Mouse (Mus musculus): Measurements from ENCODE around the gene Nr1i2. TPM values are rescaled to one million over a fixed set of nuclear protein-coding genes. Genes with fewer than 3 reads are reported as not detected.

The Nr1i2 gene
- polyA plus RNA-seq, 1 experiment, result not detected

GRCm38 (mm10) chr16:38298410-38298809 lies 3.8 kb upstream of the Nr1i2 start:
- Histone ChIP-seq H3K4me3 (replicated peaks; ENCODE audit: control insufficient read depth, low read depth, low read length) (no peak overlapping the region), H3K27ac (ENCODE audit: control insufficient read depth, insufficient read depth, low read depth, low read length, poor library complexity) (no peak overlapping the region), H3K4me1 (ENCODE audit: control insufficient read depth, insufficient read depth, low read length) (no peaks in the 10 kb centered on the region)
- 80% methylated on average over 6 of the region's 6 CpGs for WGBS
- TF ChIP-seq CTCF (IDR thresholded peaks at IDR 0.05; ENCODE audit: control insufficient read depth, insufficient read depth, low read length) (no peak), POLR2A (IDR thresholded peaks at IDR 0.05; ENCODE audit: borderline replicate concordance, control insufficient read depth, low read depth, low read length) (no peak)

GRCm38 (mm10) chr16:38295349-38295930 lies 816 bp upstream of the Nr1i2 start:
- no peak overlapping the region for H3K27ac ChIP-seq (ENCODE audit: control insufficient read depth, insufficient read depth, low read depth, low read length, poor library complexity)
- TF ChIP-seq CTCF (IDR thresholded peaks at IDR 0.05; ENCODE audit: control insufficient read depth, insufficient read depth, low read length), result no peak
- WGBS, result 30% methylated on average over 5 of the region's 5 CpGs

DNA sequence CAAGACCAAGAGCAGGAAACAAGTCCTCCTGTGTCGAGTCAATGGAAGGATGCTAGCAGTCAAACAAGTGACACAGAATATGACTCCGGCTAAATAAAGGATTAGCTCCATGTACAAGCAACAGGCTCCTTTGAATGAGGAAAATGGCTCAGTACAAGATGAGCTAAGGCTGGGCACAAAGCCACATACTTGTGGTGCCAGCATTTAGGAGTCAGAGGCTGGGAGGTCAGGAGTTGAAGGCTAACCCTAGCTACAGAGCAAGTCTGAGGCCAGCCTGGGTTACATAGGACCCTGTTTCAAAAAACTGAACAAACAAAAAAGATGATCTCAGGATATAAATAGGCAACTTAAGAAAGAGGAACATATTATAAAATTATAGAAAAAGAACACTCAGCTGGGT lies 4.5 kb downstream of the Nr1i2 start:
- no peak overlapping the region for H3K27ac ChIP-seq (ENCODE audit: control insufficient read depth, insufficient read depth, low read depth, low read length, poor library complexity)
- no peak overlapping the region for H3K4me3 ChIP-seq (replicated peaks; ENCODE audit: control insufficient read depth, low read depth, low read length)
- 74% methylated on average over 2 of the region's 2 CpGs for WGBS
- no peak for TF ChIP-seq CTCF (IDR thresholded peaks at IDR 0.05; ENCODE audit: control insufficient read depth, insufficient read depth, low read length)
- no peak for TF ChIP-seq POLR2A (IDR thresholded peaks at IDR 0.05; ENCODE audit: borderline replicate concordance, control insufficient read depth, low read depth, low read length)
- no peaks in the 10 kb centered on the region for H3K4me1 ChIP-seq (ENCODE audit: control insufficient read depth, insufficient read depth, low read length)

More at GRCm38 (mm10) chr16:38295349-38295930, 816 bp upstream of the Nr1i2 start:
- no peaks in the 10 kb centered on the region for H3K4me1 ChIP-seq (ENCODE audit: control insufficient read depth, insufficient read depth, low read length)
- H3K4me3 ChIP-seq (replicated peaks; ENCODE audit: control insufficient read depth, low read depth, low read length), result no peak overlapping the region

DNA sequence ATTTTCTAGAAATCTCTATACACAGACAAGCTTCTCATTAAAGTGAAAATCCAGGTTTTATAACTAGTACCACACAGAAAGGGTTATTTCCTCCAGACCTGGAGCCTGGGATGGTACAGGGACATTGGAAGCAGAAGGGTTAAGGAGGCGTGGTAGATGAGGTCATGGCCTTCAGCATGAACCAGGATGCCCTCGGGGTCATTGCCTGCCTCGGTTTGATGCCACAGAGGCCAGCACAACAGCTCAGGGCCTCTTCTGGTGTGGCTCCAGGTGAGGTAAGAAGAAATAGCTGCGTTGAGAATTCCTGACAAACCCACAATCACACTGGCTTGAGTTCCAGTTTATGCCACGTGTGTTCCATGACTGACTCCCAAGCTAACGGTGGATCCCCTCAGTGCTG lies 5.8 kb downstream of the Nr1i2 start:
- Histone ChIP-seq H3K4me3 (replicated peaks; ENCODE audit: control insufficient read depth, low read depth, low read length) (no peak overlapping the region), H3K4me1 (ENCODE audit: control insufficient read depth, insufficient read depth, low read length) (no peaks in the 10 kb centered on the region), H3K27ac (ENCODE audit: control insufficient read depth, insufficient read depth, low read depth, low read length, poor library complexity) (no peak overlapping the region)
- WGBS, result 53% methylated on average over 6 of the region's 6 CpGs
- no peak for TF ChIP-seq CTCF (IDR thresholded peaks at IDR 0.05; ENCODE audit: control insufficient read depth, insufficient read depth, low read length)

GRCm38 (mm10) chr16:38287762-38288161 lies 6.9 kb downstream of the Nr1i2 start:
- WGBS, result 79% methylated on average over 3 of the region's 3 CpGs
- H3K27ac ChIP-seq (ENCODE audit: control insufficient read depth, insufficient read depth, low read depth, low read length, poor library complexity), result no peak overlapping the region
- H3K4me1 ChIP-seq (ENCODE audit: control insufficient read depth, insufficient read depth, low read length), result no peaks in the 10 kb centered on the region
- H3K4me3 ChIP-seq (replicated peaks; ENCODE audit: control insufficient read depth, low read depth, low read length), result no peak overlapping the region
- TF ChIP-seq CTCF (IDR thresholded peaks at IDR 0.05; ENCODE audit: control insufficient read depth, insufficient read depth, low read length) (no peak), POLR2A (IDR thresholded peaks at IDR 0.05; ENCODE audit: borderline replicate concordance, control insufficient read depth, low read depth, low read length) (no peak)

DNA sequence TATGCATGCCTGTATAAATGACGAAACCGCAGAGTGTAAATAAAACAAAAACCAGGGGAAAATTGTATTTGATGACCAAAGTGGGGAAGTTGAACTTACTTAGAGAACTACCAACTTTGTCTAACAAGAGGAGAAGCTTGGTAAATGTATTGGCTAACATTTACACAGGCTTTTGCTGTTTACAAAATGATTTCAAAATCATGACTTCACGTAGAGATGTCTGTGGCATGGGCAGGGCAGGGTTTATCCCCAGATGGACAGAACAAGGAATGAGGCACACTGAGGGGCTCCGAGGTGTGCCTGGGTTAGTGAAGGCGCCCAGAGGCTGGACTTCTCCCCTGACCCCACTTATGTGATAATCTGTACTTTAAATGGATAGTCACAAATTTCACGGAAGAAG lies 7.3 kb downstream of the Nr1i2 start:
- no peak overlapping the region for H3K27ac ChIP-seq (ENCODE audit: control insufficient read depth, insufficient read depth, low read depth, low read length, poor library complexity)
- no peak overlapping the region for H3K4me3 ChIP-seq (replicated peaks; ENCODE audit: control insufficient read depth, low read depth, low read length)
- 77% methylated on average over 6 of the region's 6 CpGs for WGBS
- TF ChIP-seq POLR2A (IDR thresholded peaks at IDR 0.05; ENCODE audit: borderline replicate concordance, control insufficient read depth, low read depth, low read length), result no peak
- TF ChIP-seq CTCF (IDR thresholded peaks at IDR 0.05; ENCODE audit: control insufficient read depth, insufficient read depth, low read length), result no peak
- no peaks in the 10 kb centered on the region for H3K4me1 ChIP-seq (ENCODE audit: control insufficient read depth, insufficient read depth, low read length)

GRCm38 (mm10) chr16:38286541-38286940 lies 8.1 kb downstream of the Nr1i2 start:
- TF ChIP-seq CTCF (IDR thresholded peaks at IDR 0.05; ENCODE audit: control insufficient read depth, insufficient read depth, low read length) (no peak), POLR2A (IDR thresholded peaks at IDR 0.05; ENCODE audit: borderline replicate concordance, control insufficient read depth, low read depth, low read length) (no peak)
- no peaks in the 10 kb centered on the region for H3K4me1 ChIP-seq (ENCODE audit: control insufficient read depth, insufficient read depth, low read length)
- H3K27ac ChIP-seq (ENCODE audit: control insufficient read depth, insufficient read depth, low read depth, low read length, poor library complexity), result no peak overlapping the region
- no peak overlapping the region for H3K4me3 ChIP-seq (replicated peaks; ENCODE audit: control insufficient read depth, low read depth, low read length)
- 75% methylated on average over 4 of the region's 4 CpGs for WGBS

DNA sequence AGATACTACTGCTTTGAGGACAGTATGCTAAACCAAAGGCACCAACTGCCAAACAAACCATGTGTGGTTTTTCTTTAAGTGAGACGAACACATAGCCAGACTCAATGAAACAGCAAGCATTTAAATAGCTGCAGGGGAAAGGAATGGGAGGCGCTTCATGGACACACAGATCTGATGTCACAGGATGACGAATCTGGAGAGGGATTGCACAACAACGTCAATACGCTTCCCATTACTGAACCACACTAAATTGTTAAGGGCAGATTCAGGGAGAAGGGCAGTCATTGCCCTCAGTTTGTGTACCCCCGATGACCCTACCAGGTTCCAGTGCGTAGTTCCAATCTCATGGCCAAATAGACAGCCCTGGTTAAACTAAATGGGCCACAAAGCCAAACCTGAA lies 8.8 kb downstream of the Nr1i2 start:
- WGBS, result 58% methylated on average over 7 of the region's 7 CpGs
- Histone ChIP-seq H3K4me3 (replicated peaks; ENCODE audit: control insufficient read depth, low read depth, low read length) (no peak overlapping the region), H3K27ac (ENCODE audit: control insufficient read depth, insufficient read depth, low read depth, low read length, poor library complexity) (no peak overlapping the region), H3K4me1 (ENCODE audit: control insufficient read depth, insufficient read depth, low read length) (no peaks in the 10 kb centered on the region)
- TF ChIP-seq CTCF (IDR thresholded peaks at IDR 0.05; ENCODE audit: control insufficient read depth, insufficient read depth, low read length) (no peak), POLR2A (IDR thresholded peaks at IDR 0.05; ENCODE audit: borderline replicate concordance, control insufficient read depth, low read depth, low read length) (no peak)

DNA sequence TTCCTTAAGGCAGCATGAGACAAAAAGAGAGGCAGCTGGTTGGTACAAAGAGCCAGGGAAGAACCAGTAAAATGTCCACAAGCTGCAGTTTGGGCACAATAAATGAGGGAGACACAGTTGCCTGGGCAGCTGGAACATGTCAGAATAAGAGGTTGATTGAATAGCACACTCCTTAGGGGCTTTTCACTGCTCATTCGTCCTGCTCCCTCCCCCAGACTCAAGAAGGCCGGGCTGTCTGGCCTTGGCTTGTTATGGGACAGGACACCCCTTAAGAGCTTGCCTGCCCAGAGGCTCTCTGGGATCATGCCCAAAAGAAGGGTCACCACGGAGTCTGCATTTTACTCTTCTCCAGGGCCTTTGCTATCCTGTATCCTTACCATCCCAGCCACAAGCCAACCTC lies 11.3 kb downstream of the Nr1i2 start:
- TF ChIP-seq CTCF (IDR thresholded peaks at IDR 0.05; ENCODE audit: control insufficient read depth, insufficient read depth, low read length) (no peak), POLR2A (IDR thresholded peaks at IDR 0.05; ENCODE audit: borderline replicate concordance, control insufficient read depth, low read depth, low read length) (no peak)

More for the DNA sequence above, 11.3 kb downstream of the Nr1i2 start:
- 61% methylated on average over 3 of the region's 3 CpGs for WGBS
- H3K4me1 ChIP-seq (ENCODE audit: control insufficient read depth, insufficient read depth, low read length), result no peaks in the 10 kb centered on the region
- no peak overlapping the region for H3K4me3 ChIP-seq (replicated peaks; ENCODE audit: control insufficient read depth, low read depth, low read length)
- no peak overlapping the region for H3K27ac ChIP-seq (ENCODE audit: control insufficient read depth, insufficient read depth, low read depth, low read length, poor library complexity)

All from bone marrow, adult 2 months (tissue).